Mouse (Mus musculus) left cerebral cortex, adult 2 months (tissue): Measurements from ENCODE around the gene C1ql1. TPM values are rescaled to one million over a fixed set of nuclear protein-coding genes. Genes with fewer than 3 reads are reported as not detected.
"Not testable (repeated sequence)": the region's sequence is repeated elsewhere in the genome, so short reads cannot be mapped to it uniquely, and the experiment has no call there.

Source experiments
- DNase-seq, 2 experiments: peaks; one replicate each; pipeline ENCODE4 v3.0.0; 2021 to 2022; ENCODE audit warnings: low spot score in 2 of 2, mixed read lengths in 1 of 2; ENCODE audit errors: extremely low spot score in 1 of 2
- H3K27ac ChIP-seq: fragments of 200-600 bp; 2 replicates; pipeline ENCODE4 v1.8.1; 2022
- H3K4me3 ChIP-seq: fragments of 200-600 bp; 2 replicates; pipeline ENCODE4 v1.8.1; 2022
- CTCF ChIP-seq: fragments of 200-600 bp; IDR thresholded peaks from 2 replicates; pipeline ENCODE4 v1.8.1; 2022; ENCODE audit warnings: antibody characterized with exemption, mild to moderate bottlenecking, moderate library complexity
- intact Hi-C: fragments of 180-260 bp; cut with DNase I; formaldehyde crosslinking; loops from one replicate; pipeline ENCODE4 v1.15.1; 2025
- total RNA-seq, 2 experiments: library from RNA; stranded (reverse); gene quantifications; 2 replicates each; pipeline ENCODE4 v1.2.3; 2021

Gene C1ql1
- total RNA-seq, 2 experiments from 2014 or later: 9.3 to 14.0 TPM

- intact Hi-C loops: no loop called here
- Histone ChIP-seq H3K4me3 (no peak overlapping the region), H3K27ac (no peak overlapping the region)
- no peak for TF ChIP-seq CTCF
- no peak for DNase-seq
These were observed 31.7 kb upstream of the C1ql1 start for GRCm38 (mm10) chr11:102978052-102978666.

- H3K4me3 ChIP-seq, DNase-seq, intact Hi-C loops, H3K27ac ChIP-seq: not testable (repeated sequence)
These were observed 29.5 kb upstream of the C1ql1 start for GRCm38 (mm10) chr11:102975966-102976365.

DNA sequence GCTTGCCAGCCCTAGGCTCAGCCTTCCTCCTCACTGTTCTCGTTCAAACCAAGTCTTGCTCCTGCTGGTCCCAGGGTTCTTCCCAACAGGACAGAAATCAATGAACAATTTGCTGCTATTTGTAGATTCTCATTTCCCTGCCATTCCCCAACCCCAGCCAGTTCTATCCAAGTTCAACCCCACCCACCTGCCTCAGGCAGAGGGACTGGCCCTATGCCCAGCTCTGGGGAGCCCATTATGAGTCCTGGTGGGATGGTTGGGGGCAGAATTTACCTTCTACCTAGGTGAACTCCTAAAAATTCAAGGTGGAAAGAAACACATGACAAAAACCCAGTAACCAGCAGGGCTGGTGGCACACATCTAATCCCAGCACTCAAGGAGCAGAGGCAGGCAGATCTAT is 25.8 kb upstream of the C1ql1 start:
- Histone ChIP-seq H3K4me3 (no peak overlapping the region), H3K27ac (no peak overlapping the region)
- DNase-seq: no peak
- TF ChIP-seq CTCF: no peak
- intact Hi-C loops: no loop called here

- TF ChIP-seq CTCF: no peak
- Histone ChIP-seq H3K27ac (no peak overlapping the region), H3K4me3 (no peak overlapping the region)
- intact Hi-C loops: no loop called here
- no peak for DNase-seq
These were observed 25.1 kb upstream of the C1ql1 start for GRCm38 (mm10) chr11:102971604-102972003.

DNA sequence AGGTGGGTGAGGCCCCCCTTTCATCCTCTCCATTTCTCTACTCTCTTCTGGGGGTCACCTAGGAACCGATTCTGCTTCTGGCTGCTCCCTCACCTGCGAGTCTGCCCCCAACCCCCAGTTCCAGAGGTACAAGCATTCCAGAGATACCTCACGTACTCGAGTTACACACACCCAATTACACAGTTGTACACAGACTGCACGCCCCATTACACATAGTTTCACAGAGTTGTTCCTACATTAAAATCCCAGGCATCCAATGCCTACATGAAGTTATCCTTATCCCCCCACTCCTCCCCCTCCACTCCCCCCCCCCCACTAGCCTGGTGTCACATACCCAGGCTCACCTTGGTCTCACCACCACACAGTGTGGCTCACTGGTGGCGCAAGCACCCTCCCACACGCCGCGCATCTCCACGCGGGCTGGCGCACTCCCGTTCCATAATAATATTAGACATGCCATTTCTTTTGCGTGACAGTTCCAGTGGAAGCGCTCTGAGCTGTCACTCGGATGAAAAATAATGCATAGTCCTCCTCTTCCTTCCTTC is 18.1 kb upstream of the C1ql1 start:
- intact Hi-C loops: no loop called here
- Histone ChIP-seq H3K27ac (no peak overlapping the region), H3K4me3 (no peak overlapping the region)
- no peak for DNase-seq
- TF ChIP-seq CTCF: no peak

- no peak overlapping the region for H3K27ac ChIP-seq
- H3K4me3 ChIP-seq: no peak overlapping the region
- intact Hi-C loops: no loop called here
- DNase-seq: no peak
- no peak for TF ChIP-seq CTCF
These were observed 17.5 kb upstream of the C1ql1 start for GRCm38 (mm10) chr11:102963855-102964546.

DNA sequence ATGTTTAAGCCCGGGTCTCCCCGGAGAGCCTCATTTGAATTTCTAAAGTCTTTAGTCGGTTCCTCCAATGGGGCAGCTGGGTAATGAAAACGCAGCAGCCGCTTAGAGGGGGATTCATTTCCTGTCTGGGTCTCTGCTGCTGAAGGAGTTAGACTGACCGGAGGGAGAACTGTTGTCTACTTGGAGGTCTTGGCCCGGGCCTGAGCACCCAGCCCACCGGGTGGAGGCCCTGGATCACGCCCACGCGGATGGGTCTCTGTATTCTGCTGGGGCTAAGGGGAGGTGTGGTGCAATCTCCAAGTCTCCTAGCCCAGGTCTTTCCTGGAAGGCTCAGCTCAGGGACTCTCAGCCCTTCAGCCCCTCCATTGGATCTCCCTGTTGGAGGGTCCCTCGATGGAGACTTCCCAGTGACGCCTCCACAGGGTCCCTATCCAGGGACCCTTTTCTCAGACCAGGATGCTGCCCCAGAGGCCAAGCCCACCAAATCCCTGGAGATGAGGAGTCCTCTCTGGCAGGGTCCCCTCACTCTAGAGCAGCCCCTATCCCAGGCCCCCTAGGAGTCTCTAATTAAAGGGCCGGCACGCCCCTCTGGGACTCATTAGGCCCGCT is 16.9 kb upstream of the C1ql1 start:
- no peak for DNase-seq
- no peak overlapping the region for H3K4me3 ChIP-seq
- TF ChIP-seq CTCF: no peak
- H3K27ac ChIP-seq: no peak overlapping the region
- intact Hi-C loops: no loop called here

GRCm38 (mm10) chr11:102962861-102963245 is 16.4 kb upstream of the C1ql1 start:
- H3K27ac ChIP-seq: no peak overlapping the region
- no peak overlapping the region for H3K4me3 ChIP-seq
- DNase-seq: no peak
- no peak for TF ChIP-seq CTCF
- intact Hi-C loops: no loop called here

GRCm38 (mm10) chr11:102961082-102961481 is 14.6 kb upstream of the C1ql1 start:
- DNase-seq: no peak
- intact Hi-C loops: no loop called here
- Histone ChIP-seq H3K4me3 (no peak overlapping the region), H3K27ac (no peak overlapping the region)
- TF ChIP-seq CTCF: no peak

GRCm38 (mm10) chr11:102958870-102959269 is 12.4 kb upstream of the C1ql1 start:
- no peak overlapping the region for H3K27ac ChIP-seq
- TF ChIP-seq CTCF: peak; percentile 20
- intact Hi-C loops: no loop called here

DNA sequence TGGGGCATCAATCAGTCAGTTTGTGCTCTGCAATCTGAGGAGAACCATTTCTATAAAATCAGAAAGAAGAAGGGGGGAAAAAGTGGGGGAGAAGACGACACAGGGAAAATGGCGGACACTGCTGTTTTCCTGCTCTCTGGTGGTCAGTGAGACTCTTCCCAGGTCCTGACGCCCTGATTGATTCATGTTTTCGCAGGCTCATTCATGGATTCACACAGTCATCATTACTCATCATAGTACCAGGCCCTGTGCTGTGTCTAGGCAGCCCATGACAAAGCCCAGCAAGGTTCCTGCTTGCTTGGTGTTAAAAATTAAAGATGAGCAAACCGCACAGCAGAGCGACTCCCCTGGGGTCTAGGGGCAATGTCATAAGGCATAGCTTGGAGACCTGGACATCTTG is 11.9 kb upstream of the C1ql1 start:
- DNase-seq: no peak
- Histone ChIP-seq H3K27ac (no peak overlapping the region), H3K4me3 (no peak overlapping the region)
- no peak for TF ChIP-seq CTCF
- intact Hi-C loops: no loop called here

More at GRCm38 (mm10) chr11:102958870-102959269, 12.4 kb upstream of the C1ql1 start:
- no peak for DNase-seq
- no peak overlapping the region for H3K4me3 ChIP-seq

DNA sequence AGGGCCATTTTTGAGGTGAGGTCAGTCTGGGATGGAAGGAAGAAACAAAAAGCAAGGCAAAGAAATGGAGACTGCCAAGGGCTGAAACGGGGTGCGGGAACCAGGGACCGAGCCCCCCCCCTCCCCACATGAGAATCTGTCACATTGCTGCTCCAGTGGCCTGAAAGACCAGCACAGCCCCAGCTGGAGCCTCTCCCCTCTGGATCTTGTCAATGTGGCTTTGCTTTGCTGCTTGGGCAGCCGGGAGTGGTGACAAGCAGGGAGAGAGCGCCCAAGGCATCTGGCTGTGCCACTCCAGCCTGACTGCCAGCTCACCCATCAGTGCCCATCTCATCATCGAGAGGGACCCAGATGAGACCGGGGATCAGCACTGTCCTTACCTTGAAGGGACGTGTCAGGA is 11.2 kb upstream of the C1ql1 start:
- DNase-seq: no peak
- no peak overlapping the region for H3K4me3 ChIP-seq
- no peak for TF ChIP-seq CTCF

More for the DNA sequence above, 11.2 kb upstream of the C1ql1 start:
- intact Hi-C loops: no loop called here
- H3K27ac ChIP-seq: no peak overlapping the region
